Mouse (Mus musculus) embryonic fibroblast, embryonic 13.5 days (primary cell): ENCODE measurements around the gene Taf15. TPM values are rescaled to one million over a fixed set of nuclear protein-coding genes. Genes with fewer than 3 reads are reported as not detected.

Experiments
- H3K27ac ChIP-seq: 2 replicates; pipeline ENCODE4 v1.5.1; 2012; ENCODE audit warnings: low read length, control low read depth, inconsistent platforms; ENCODE audit not compliant: insufficient read depth
- H3K4me1 ChIP-seq: 2 replicates; pipeline ENCODE4 v1.6.1; 2011; ENCODE audit warnings: low read length; ENCODE audit not compliant: control insufficient read depth, insufficient read depth
- H3K4me3 ChIP-seq: 2 replicates; pipeline ENCODE4 v1.5.1; 2011; ENCODE audit warnings: mild to moderate bottlenecking, control low read depth, low read length; ENCODE audit not compliant: insufficient read depth
- CTCF ChIP-seq: IDR thresholded peaks from 2 replicates; pipeline ENCODE4 v1.5.1; 2011; ENCODE audit warnings: mild to moderate bottlenecking, control low read depth, low read length, moderate library complexity, borderline replicate concordance; ENCODE audit not compliant: insufficient read depth
- POLR2A ChIP-seq: IDR thresholded peaks from 2 replicates; pipeline ENCODE4 v1.6.1; 2011; ENCODE audit warnings: low read depth, mild to moderate bottlenecking, control low read depth, low read length, moderate library complexity
- polyA plus RNA-seq: library from polyadenylated mRNA; stranded (reverse); fragments of >200 nt; gene quantifications from 2 replicates; pipeline ENCODE4 v1.2.4, GENCODE M21; 2011; ENCODE audit warnings: low read depth; ENCODE audit not compliant: missing spikeins, insufficient read length

Gene Taf15
- polyA plus RNA-seq, 1 experiment, result 263 TPM

GRCm38 (mm10) chr11:83473235-83474016 is 540 bp downstream of the Taf15 start:
- TF ChIP-seq CTCF (no peak), POLR2A (no peak)
- H3K4me3 ChIP-seq, result peak overlapping the region; percentile 96
- H3K4me1 ChIP-seq, result peaks cover 3% of the 10 kb centered on the region; the same call in 1 of the 2 replicates
- H3K27ac ChIP-seq, result peak overlapping the region; percentile 75

- TF ChIP-seq CTCF (no peak), POLR2A (no peak)
- Histone ChIP-seq H3K27ac (no peak overlapping the region), H3K4me1 (no peaks in the 10 kb centered on the region), H3K4me3 (no peak overlapping the region)
Observed at GRCm38 (mm10) chr11:83491488-83491887, 18.6 kb downstream of the Taf15 start.

- Histone ChIP-seq H3K4me1 (no peaks in the 10 kb centered on the region), H3K4me3 (no peak overlapping the region), H3K27ac (no peak overlapping the region)
- no peak for TF ChIP-seq CTCF
- no peak for TF ChIP-seq POLR2A
Observed at GRCm38 (mm10) chr11:83495571-83495970, 22.7 kb downstream of the Taf15 start.

- H3K4me3 ChIP-seq, result no peak overlapping the region
- H3K27ac ChIP-seq, result no peak overlapping the region
- TF ChIP-seq POLR2A (no peak), CTCF (no peak)
- no peaks in the 10 kb centered on the region for H3K4me1 ChIP-seq
Observed at GRCm38 (mm10) chr11:83504308-83504707, 31.4 kb downstream of the Taf15 start.

- TF ChIP-seq CTCF, result no peak
- no peak for TF ChIP-seq POLR2A
- H3K27ac ChIP-seq, result no peak overlapping the region
- no peaks in the 10 kb centered on the region for H3K4me1 ChIP-seq
- H3K4me3 ChIP-seq, result no peak overlapping the region
Observed at GRCm38 (mm10) chr11:83509521-83509920, 36.6 kb downstream of the Taf15 start.

GRCm38 (mm10) chr11:83517153-83517552 is 44.3 kb downstream of the Taf15 start:
- H3K4me3 ChIP-seq, result no peak overlapping the region
- H3K27ac ChIP-seq, result no peak overlapping the region

GRCm38 (mm10) chr11:83518371-83518770 is 45.5 kb downstream of the Taf15 start:
- Histone ChIP-seq H3K27ac (no peak overlapping the region), H3K4me1 (no peaks in the 10 kb centered on the region), H3K4me3 (no peak overlapping the region)
- TF ChIP-seq CTCF (no peak), POLR2A (no peak)

More at GRCm38 (mm10) chr11:83517153-83517552, 44.3 kb downstream of the Taf15 start:
- no peaks in the 10 kb centered on the region for H3K4me1 ChIP-seq
- TF ChIP-seq CTCF, result no peak
- no peak for TF ChIP-seq POLR2A

GRCm38 (mm10) chr11:83522075-83522474 is 49.2 kb downstream of the Taf15 start, which contains the start of gene Heatr9:
TSS of gene Heatr9 (minus strand) at chr11:83522175.
- TF ChIP-seq POLR2A (no peak), CTCF (no peak)

GRCm38 (mm10) chr11:83529024-83529423 is 56.1 kb downstream of the Taf15 start:
- H3K4me1 ChIP-seq, result peaks cover under 1% of the 10 kb centered on the region; the same call in 1 of the 2 replicates
- no peak overlapping the region for H3K4me3 ChIP-seq
- TF ChIP-seq CTCF, result no peak
- TF ChIP-seq POLR2A, result no peak
- H3K27ac ChIP-seq, result no peak overlapping the region

More at GRCm38 (mm10) chr11:83522075-83522474, 49.2 kb downstream of the Taf15 start, which contains the start of gene Heatr9:
- Histone ChIP-seq H3K27ac (no peak within 1 kb of the TSS), H3K4me1 (no peaks in the 10 kb centered on the region), H3K4me3 (no peak within 1 kb of the TSS)

- no peak within 1 kb of the TSS for H3K27ac ChIP-seq
- TF ChIP-seq POLR2A (no peak), CTCF (no peak)
- H3K4me3 ChIP-seq, result no peak within 1 kb of the TSS
- H3K4me1 ChIP-seq, result peaks cover 7% of the 10 kb centered on the region; the same call in 1 of the 2 replicates
Observed at GRCm38 (mm10) chr11:83530360-83530759, 57.5 kb downstream of the Taf15 start, which contains the start of gene Ccl5. TSS of gene Ccl5 (minus strand) at chr11:83530518.

- TF ChIP-seq POLR2A (no peak), CTCF (no peak)
- Histone ChIP-seq H3K27ac (no peak overlapping the region), H3K4me1 (peaks cover 7% of the 10 kb centered on the region; the same call in 1 of the 2 replicates), H3K4me3 (no peak overlapping the region)
Observed at GRCm38 (mm10) chr11:83533192-83533591, 60.3 kb downstream of the Taf15 start.
